Mouse (Mus musculus) spleen, adult 12 weeks (tissue): Measurements from ENCODE around the gene Snrnp35.

Experiments used
- DNase-seq: peaks from one replicate; pipeline ENCODE4 v3.0.0; 2022; ENCODE audit warnings: low spot score

The Snrnp35 gene

GRCm38 (mm10) chr5:124501541-124501940, 18.6 kb downstream of the Snrnp35 start:
- no peak for DNase-seq

- no peak for DNase-seq
Observed at GRCm38 (mm10) chr5:124503742-124504141, 20.8 kb downstream of the Snrnp35 start.

GRCm38 (mm10) chr5:124505235-124505634, 22.3 kb downstream of the Snrnp35 start:
- no peak for DNase-seq

GRCm38 (mm10) chr5:124506731-124507359, 23.9 kb downstream of the Snrnp35 start:
- no peak for DNase-seq

- no peak for DNase-seq
Observed at GRCm38 (mm10) chr5:124509200-124509599, 26.3 kb downstream of the Snrnp35 start.

GRCm38 (mm10) chr5:124509742-124510237, 26.9 kb downstream of the Snrnp35 start:
- DNase-seq, result no peak

- no peak for DNase-seq
Observed at GRCm38 (mm10) chr5:124510536-124511050, 27.7 kb downstream of the Snrnp35 start.

GRCm38 (mm10) chr5:124515789-124516188, 32.9 kb downstream of the Snrnp35 start:
- no peak for DNase-seq

- DNase-seq, result no peak
Observed at GRCm38 (mm10) chr5:124518648-124519047, 35.7 kb downstream of the Snrnp35 start.

- no peak for DNase-seq
Observed at GRCm38 (mm10) chr5:124521588-124521987, 38.7 kb downstream of the Snrnp35 start.

GRCm38 (mm10) chr5:124523032-124523431, 40.1 kb downstream of the Snrnp35 start:
- no peak for DNase-seq

- DNase-seq, result no peak
Observed at GRCm38 (mm10) chr5:124524943-124525342, 42.0 kb downstream of the Snrnp35 start.

- DNase-seq, result no peak
Observed at GRCm38 (mm10) chr5:124528351-124528750, 45.4 kb downstream of the Snrnp35 start.

GRCm38 (mm10) chr5:124528791-124529190, 45.9 kb downstream of the Snrnp35 start:
- no peak for DNase-seq

GRCm38 (mm10) chr5:124529191-124529651, 46.3 kb downstream of the Snrnp35 start:
- DNase-seq, result no peak

GRCm38 (mm10) chr5:124529697-124530096, 46.8 kb downstream of the Snrnp35 start:
- no peak for DNase-seq

- DNase-seq, result no peak
Observed at GRCm38 (mm10) chr5:124530655-124531582, 48.0 kb downstream of the Snrnp35 start, which contains the start of gene Rilpl1. TSS of gene Rilpl1 (minus strand) at chr5:124531391.

GRCm38 (mm10) chr5:124531583-124531930, 48.6 kb downstream of the Snrnp35 start:
- DNase-seq, result no peak

- no peak for DNase-seq
Observed at GRCm38 (mm10) chr5:124532451-124532850, 49.5 kb downstream of the Snrnp35 start.

- no peak for DNase-seq
Observed at GRCm38 (mm10) chr5:124535016-124535415, 52.1 kb downstream of the Snrnp35 start.

- DNase-seq, result no peak
Observed at GRCm38 (mm10) chr5:124536776-124537175, 53.8 kb downstream of the Snrnp35 start.
